Mouse (Mus musculus) limb, embryonic 12.5 days (tissue): ENCODE measurements around the gene Fam168b. TPM values are rescaled to one million over a fixed set of nuclear protein-coding genes. Genes with fewer than 3 reads are reported as not detected.

Experiments
- ATAC-seq: fragments of 200-750 bp; cut with Nextera tagmentation; 2 replicates; pipeline ENCODE4 v1.8.0; 2017; ENCODE audit warnings: low read depth, moderate TSS enrichment; ENCODE audit not compliant: insufficient number of reproducible peaks, insufficient read depth, low FRiP score, low TSS enrichment
- H3K27ac ChIP-seq: fragments of 300-500 bp; sonication (generic); 2 replicates; pipeline ENCODE4 v1.5.1; 2016; ENCODE audit warnings: mild to moderate bottlenecking, moderate library complexity
- H3K27me3 ChIP-seq: fragments of 300-500 bp; sonication (generic); 2 replicates; pipeline ENCODE4 v1.6.1; 2016; ENCODE audit warnings: mild to moderate bottlenecking, moderate library complexity
- H3K36me3 ChIP-seq: fragments of 300-500 bp; sonication (generic); 2 replicates; pipeline ENCODE4 v1.6.1; 2016; ENCODE audit warnings: mild to moderate bottlenecking, moderate library complexity
- H3K4me1 ChIP-seq: fragments of 300-500 bp; sonication (generic); replicated peaks from 2 replicates; pipeline ENCODE4 v1.6.1; 2016
- H3K4me2 ChIP-seq: fragments of 300-500 bp; sonication (generic); 2 replicates; pipeline ENCODE4 v1.6.1; 2016; ENCODE audit warnings: mild to moderate bottlenecking, moderate library complexity
- H3K4me3 ChIP-seq: fragments of 300-500 bp; sonication (generic); replicated peaks from 2 replicates; pipeline ENCODE4 v1.5.1; 2016; ENCODE audit warnings: mild to moderate bottlenecking
- H3K9ac ChIP-seq: fragments of 300-500 bp; sonication (generic); replicated peaks from 2 replicates; pipeline ENCODE4 v1.6.1; 2016; ENCODE audit warnings: mild to moderate bottlenecking, moderate library complexity
- H3K9me3 ChIP-seq: fragments of 300-500 bp; sonication (generic); 2 replicates; pipeline ENCODE4 v1.6.1; 2016; ENCODE audit warnings: mild to moderate bottlenecking, moderate library complexity
- WGBS: fragments of 180-500 bp; shearing (Covaris S2); methylation state at CpG from one replicate; pipeline ENCODE4 v1.1.7; 2016; 5-methylcytosine and 5-hydroxymethylcytosine counted together
- polyA plus RNA-seq: library from polyadenylated mRNA; unstranded; fragments of >200 nt; fragmentation: Nextera tagmentation; extraction: Ambion mirVana; gene quantifications from 2 replicates; pipeline ENCODE4 v1.2.1, GENCODE M21; 2016

Fam168b gene
- polyA plus RNA-seq, 1 experiment from 2014 or later = 133 TPM

GRCm38 (mm10) chr1:34850343-34851136, 7.7 kb upstream of the Fam168b start:
- H3K27ac ChIP-seq = no peak overlapping the region

GRCm38 (mm10) chr1:34849745-34850342, 7.0 kb upstream of the Fam168b start, which contains the start of gene Plekhb2:
Gene Plekhb2 (plus strand): TSS chr1:34849976.
- Histone ChIP-seq H3K9me3 (no peaks in the 10 kb centered on the region), H3K4me1 (peaks cover 4% of the 10 kb centered on the region; the same call in 1 of the 2 replicates), H3K4me3 (peak within 1 kb of the TSS; percentile 69), H3K27me3 (peaks cover 2% of the 10 kb centered on the region; the same call in 1 of the 2 replicates), H3K9ac (peak within 1 kb of the TSS; percentile 82), H3K27ac (no peak within 1 kb of the TSS), H3K36me3 (no peaks in the 10 kb centered on the region), H3K4me2 (peak within 1 kb of the TSS; percentile 86)
- ATAC-seq = peak; percentile 63
- WGBS = 1% methylated on average over 37 of the region's 40 CpGs

More at GRCm38 (mm10) chr1:34850343-34851136, 7.7 kb upstream of the Fam168b start:
- H3K4me1 ChIP-seq = peaks cover 4% of the 10 kb centered on the region; the same call in 1 of the 2 replicates
- no peaks in the 10 kb centered on the region for H3K36me3 ChIP-seq
- peak overlapping the region; percentile 82 for H3K9ac ChIP-seq
- no peaks in the 10 kb centered on the region for H3K9me3 ChIP-seq
- ATAC-seq = peak; percentile 77
- 45% methylated on average over 11 of the region's 11 CpGs for WGBS
- peaks cover 2% of the 10 kb centered on the region; the same call in 1 of the 2 replicates for H3K27me3 ChIP-seq
- peak overlapping the region; percentile 69 for H3K4me3 ChIP-seq
- H3K4me2 ChIP-seq = peak overlapping the region; percentile 86

- Histone ChIP-seq H3K9ac (no peak overlapping the region), H3K9me3 (no peaks in the 10 kb centered on the region), H3K4me1 (peaks cover 4% of the 10 kb centered on the region; the same call in 1 of the 2 replicates), H3K36me3 (no peaks in the 10 kb centered on the region), H3K4me2 (no peak overlapping the region), H3K27ac (no peak overlapping the region), H3K4me3 (no peak overlapping the region), H3K27me3 (peaks cover 2% of the 10 kb centered on the region; the same call in 1 of the 2 replicates)
- 85% methylated on average over 3 of the region's 3 CpGs for WGBS
- no peak for ATAC-seq
These were observed 4.2 kb upstream of the Fam168b start for GRCm38 (mm10) chr1:34847070-34847469.

GRCm38 (mm10) chr1:34842389-34842861, 440 bp downstream of the Fam168b start:
- ATAC-seq = peak; percentile 81
- Histone ChIP-seq H3K27ac (peak overlapping the region; percentile 97), H3K36me3 (peaks cover 4% of the 10 kb centered on the region; the same call in 1 of the 2 replicates), H3K9me3 (no peaks in the 10 kb centered on the region), H3K4me3 (peak overlapping the region; percentile 67), H3K27me3 (no peaks in the 10 kb centered on the region), H3K9ac (peak overlapping the region; percentile 94), H3K4me2 (peak overlapping the region; percentile 92), H3K4me1 (peaks cover 23% of the 10 kb centered on the region)
- under 1% methylated on average over 40 of the region's 51 CpGs for WGBS

- peaks cover 9% of the 10 kb centered on the region; the same call in 1 of the 2 replicates for H3K36me3 ChIP-seq
- H3K4me2 ChIP-seq = peak overlapping the region; percentile 92
- peak overlapping the region; percentile 67 for H3K4me3 ChIP-seq
- H3K4me1 ChIP-seq = peaks cover 23% of the 10 kb centered on the region
- no peaks in the 10 kb centered on the region for H3K27me3 ChIP-seq
- H3K9me3 ChIP-seq = no peaks in the 10 kb centered on the region
- peak overlapping the region; percentile 97 for H3K27ac ChIP-seq
- WGBS = 2% methylated on average over 12 of the region's 12 CpGs
- ATAC-seq = no peak
- H3K9ac ChIP-seq = peak overlapping the region; percentile 94
These were observed 1.0 kb downstream of the Fam168b start for GRCm38 (mm10) chr1:34841709-34842388.

- Histone ChIP-seq H3K4me3 (no peak overlapping the region), H3K9ac (no peak overlapping the region), H3K36me3 (peaks cover 30% of the 10 kb centered on the region), H3K27me3 (no peaks in the 10 kb centered on the region), H3K4me2 (no peak overlapping the region), H3K27ac (no peak overlapping the region), H3K9me3 (no peaks in the 10 kb centered on the region), H3K4me1 (peaks cover 23% of the 10 kb centered on the region)
- 67% methylated on average over 12 of the region's 12 CpGs for WGBS
- ATAC-seq = no peak
These were observed 3.6 kb downstream of the Fam168b start for GRCm38 (mm10) chr1:34839241-34839640.

- no peak overlapping the region for H3K27ac ChIP-seq
- no peaks in the 10 kb centered on the region for H3K27me3 ChIP-seq
- no peaks in the 10 kb centered on the region for H3K9me3 ChIP-seq
- no peak overlapping the region for H3K4me3 ChIP-seq
- peaks cover 40% of the 10 kb centered on the region for H3K36me3 ChIP-seq
- peaks cover 23% of the 10 kb centered on the region for H3K4me1 ChIP-seq
- no peak overlapping the region for H3K9ac ChIP-seq
- WGBS = 87% methylated on average over 6 of the region's 6 CpGs
- no peak for ATAC-seq
- H3K4me2 ChIP-seq = no peak overlapping the region
These were observed 4.7 kb downstream of the Fam168b start for GRCm38 (mm10) chr1:34837951-34838689.

- no peaks in the 10 kb centered on the region for H3K27me3 ChIP-seq
- no peak overlapping the region for H3K4me2 ChIP-seq
- H3K4me1 ChIP-seq = peaks cover 31% of the 10 kb centered on the region
- H3K4me3 ChIP-seq = no peak overlapping the region
- H3K27ac ChIP-seq = no peak overlapping the region
- peaks cover 67% of the 10 kb centered on the region for H3K36me3 ChIP-seq
- 86% methylated on average over 2 of the region's 2 CpGs for WGBS
- no peak for ATAC-seq
- H3K9me3 ChIP-seq = no peaks in the 10 kb centered on the region
- no peak overlapping the region for H3K9ac ChIP-seq
These were observed 8.0 kb downstream of the Fam168b start for GRCm38 (mm10) chr1:34834904-34835303.

- Histone ChIP-seq H3K4me3 (no peak overlapping the region), H3K4me1 (peaks cover 34% of the 10 kb centered on the region), H3K27me3 (no peaks in the 10 kb centered on the region), H3K9ac (no peak overlapping the region), H3K27ac (no peak overlapping the region), H3K9me3 (no peaks in the 10 kb centered on the region), H3K36me3 (peaks cover 87% of the 10 kb centered on the region), H3K4me2 (no peak overlapping the region)
- WGBS = 54% methylated on average over 1 of the region's 1 CpGs
- no peak for ATAC-seq
These were observed 11.5 kb downstream of the Fam168b start for GRCm38 (mm10) chr1:34831381-34831780.

GRCm38 (mm10) chr1:34830934-34831333, 11.9 kb downstream of the Fam168b start:
- Histone ChIP-seq H3K27me3 (no peaks in the 10 kb centered on the region), H3K4me3 (no peak overlapping the region), H3K9me3 (no peaks in the 10 kb centered on the region), H3K27ac (peak overlapping the region; percentile 45; the same call in 1 of the 2 replicates), H3K36me3 (peaks cover 87% of the 10 kb centered on the region), H3K9ac (no peak overlapping the region), H3K4me2 (no peak overlapping the region), H3K4me1 (peaks cover 34% of the 10 kb centered on the region)
- 78% methylated on average over 2 of the region's 2 CpGs for WGBS
- no peak for ATAC-seq
